Mouse (Mus musculus): ENCODE measurements around the gene Tspear.
"Not testable (repeated sequence)": the region's sequence is repeated elsewhere in the genome, so short reads cannot be mapped to it uniquely, and the experiment has no call there.

Tspear gene

GRCm38 (mm10) chr10:77711157-77711556, 24.8 kb downstream of the Tspear start, which contains the start of gene Gm10024:
TSS of gene Gm10024 (plus strand) at chr10:77711457.
- DNase-seq (ENCODE audit: low spot score) = not testable (repeated sequence)

- DNase-seq (ENCODE audit: low spot score) = no peak
Observed at GRCm38 (mm10) chr10:77713734-77714133, 27.4 kb downstream of the Tspear start.

GRCm38 (mm10) chr10:77715507-77715906, 29.1 kb downstream of the Tspear start, which contains the start of gene Gm10142:
TSS of gene Gm10142 (plus strand) at chr10:77715807.
- DNase-seq (ENCODE audit: low spot score) = no peak

GRCm38 (mm10) chr10:77720299-77720698, 33.9 kb downstream of the Tspear start, which contains the start of gene Krtap12-1:
TSS of gene Krtap12-1 (plus strand) at chr10:77720599.
- DNase-seq (ENCODE audit: low spot score) = not testable (repeated sequence)

- DNase-seq (ENCODE audit: low spot score) = no peak
Observed at GRCm38 (mm10) chr10:77724855-77725254, 38.5 kb downstream of the Tspear start.

GRCm38 (mm10) chr10:77726186-77726585, 39.8 kb downstream of the Tspear start, which contains the start of gene Gm10100:
TSS of gene Gm10100 (plus strand) at chr10:77726486.
- no peak for DNase-seq (ENCODE audit: low spot score)

- DNase-seq (ENCODE audit: low spot score) = no peak
Observed at GRCm38 (mm10) chr10:77728280-77728679, 41.9 kb downstream of the Tspear start.

GRCm38 (mm10) chr10:77729241-77729640, 42.9 kb downstream of the Tspear start:
- peak; percentile 22 for DNase-seq (ENCODE audit: low spot score)

GRCm38 (mm10) chr10:77735928-77736327, 49.6 kb downstream of the Tspear start:
- DNase-seq (ENCODE audit: low spot score) = no peak

- DNase-seq (ENCODE audit: low spot score) = no peak
Observed at GRCm38 (mm10) chr10:77738929-77739328, 52.6 kb downstream of the Tspear start.

- not testable (repeated sequence) for DNase-seq (ENCODE audit: low spot score)
Observed at GRCm38 (mm10) chr10:77741924-77742688, 55.7 kb downstream of the Tspear start, which contains the start of gene Gm18596. TSS of gene Gm18596 (minus strand) at chr10:77742638.

GRCm38 (mm10) chr10:77750686-77751085, 64.3 kb downstream of the Tspear start:
- not testable (repeated sequence) for DNase-seq (ENCODE audit: low spot score)

- DNase-seq (ENCODE audit: low spot score) = not testable (repeated sequence)
Observed at GRCm38 (mm10) chr10:77751254-77751653, 64.9 kb downstream of the Tspear start, which contains the start of gene Gm9736. TSS of gene Gm9736 (minus strand) at chr10:77751354.

- DNase-seq (ENCODE audit: low spot score) = not testable (repeated sequence)
Observed at GRCm38 (mm10) chr10:77752312-77752711, 65.9 kb downstream of the Tspear start.

GRCm38 (mm10) chr10:77753448-77753847, 67.1 kb downstream of the Tspear start:
- no peak for DNase-seq (ENCODE audit: low spot score)

GRCm38 (mm10) chr10:77759582-77759981, 73.2 kb downstream of the Tspear start, which contains the start of gene Gm3233:
TSS of gene Gm3233 (minus strand) at chr10:77759682.
- DNase-seq (ENCODE audit: low spot score) = not testable (repeated sequence)

GRCm38 (mm10) chr10:77769727-77770126, 83.4 kb downstream of the Tspear start:
- no peak for DNase-seq (ENCODE audit: low spot score)

- not testable (repeated sequence) for DNase-seq (ENCODE audit: low spot score)
Observed at GRCm38 (mm10) chr10:77771225-77771624, 84.9 kb downstream of the Tspear start, which contains the start of gene Gm3238. TSS of gene Gm3238 (minus strand) at chr10:77771325.

- not testable (repeated sequence) for DNase-seq (ENCODE audit: low spot score)
Observed at GRCm38 (mm10) chr10:77772142-77772541, 85.8 kb downstream of the Tspear start.

- not testable (repeated sequence) for DNase-seq (ENCODE audit: low spot score)
Observed at GRCm38 (mm10) chr10:77776844-77777243, 90.5 kb downstream of the Tspear start, which contains the start of gene Gm7138. TSS of gene Gm7138 (minus strand) at chr10:77776944.

- DNase-seq (ENCODE audit: low spot score) = not testable (repeated sequence)
Observed at GRCm38 (mm10) chr10:77782442-77782841, 96.1 kb downstream of the Tspear start, which contains the start of gene Gm3250. TSS of gene Gm3250 (minus strand) at chr10:77782542.

GRCm38 (mm10) chr10:77783396-77783795, 97.0 kb downstream of the Tspear start:
- DNase-seq (ENCODE audit: low spot score) = not testable (repeated sequence)

- DNase-seq (ENCODE audit: low spot score) = not testable (repeated sequence)
Observed at GRCm38 (mm10) chr10:77787876-77788275, 101.5 kb downstream of the Tspear start, which contains the start of gene Gm7137. TSS of gene Gm7137 (minus strand) at chr10:77788200.
